Mouse (Mus musculus) ES-CJ7 (cell line): ENCODE measurements at regions not wholly inside any gene's neighbourhood (a gene's known extent, or its start where the extent isn't known, plus 50 kb on each side); places are given as distances from the start of the nearest gene placed in this dataset.
"Not testable (repeated sequence)": the region's sequence is repeated elsewhere in the genome, so short reads cannot be mapped to it uniquely, and the experiment has no call there.

Experiments used
- DNase-seq: peaks from one replicate; pipeline ENCODE4 v3.0.0; 2011; ENCODE audit warnings: low read depth, low spot score

DNA sequence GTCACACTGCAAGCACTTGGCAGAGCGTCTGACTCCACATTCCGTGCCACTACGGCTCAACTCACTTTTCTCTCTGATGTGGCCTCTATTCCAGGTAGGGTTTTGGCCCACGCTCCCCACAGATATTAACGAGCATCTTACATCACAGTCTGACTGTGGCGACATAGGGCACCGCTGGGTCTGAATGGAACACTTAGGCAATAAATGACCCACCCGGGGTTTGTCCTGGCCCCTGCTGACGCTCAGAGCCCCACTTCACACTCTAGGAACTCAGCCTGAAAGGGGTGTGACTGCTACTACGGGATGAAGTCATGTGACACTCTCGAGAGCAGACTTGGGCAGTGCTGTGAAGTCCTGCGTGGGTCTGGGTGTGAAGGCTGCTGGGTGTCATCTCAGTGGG, 475.9 kb downstream of the Zfp704 start:
- DNase-seq: no peak

GRCm38 (mm10) chr3:9132104-9132751, 477.7 kb downstream of the Zfp704 start:
- no peak for DNase-seq

GRCm38 (mm10) chr3:9131366-9131765, 478.5 kb downstream of the Zfp704 start:
- peak; percentile 69 for DNase-seq

- no peak for DNase-seq
Measured at GRCm38 (mm10) chr3:9128407-9128806, 481.5 kb downstream of the Zfp704 start.

DNA sequence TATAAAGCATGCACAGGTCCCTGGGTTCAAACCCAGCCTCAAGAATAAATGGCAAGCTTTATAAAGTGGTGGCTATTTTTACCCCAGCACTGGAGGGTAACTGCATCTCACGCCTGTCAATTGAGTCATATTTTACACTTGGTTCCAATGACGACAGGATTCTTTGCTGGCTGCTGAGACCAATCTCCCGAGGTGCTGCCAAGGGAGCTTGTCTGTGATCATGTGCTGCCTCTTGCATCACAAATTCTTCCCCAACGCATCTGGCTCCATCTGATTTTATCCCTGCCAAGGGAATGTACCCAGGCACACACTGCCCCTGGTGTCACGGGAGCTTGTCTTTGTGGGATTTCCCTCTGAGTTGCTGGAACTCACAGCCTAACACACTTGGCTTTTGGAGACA, 486.8 kb downstream of the Zfp704 start:
- no peak for DNase-seq

DNA sequence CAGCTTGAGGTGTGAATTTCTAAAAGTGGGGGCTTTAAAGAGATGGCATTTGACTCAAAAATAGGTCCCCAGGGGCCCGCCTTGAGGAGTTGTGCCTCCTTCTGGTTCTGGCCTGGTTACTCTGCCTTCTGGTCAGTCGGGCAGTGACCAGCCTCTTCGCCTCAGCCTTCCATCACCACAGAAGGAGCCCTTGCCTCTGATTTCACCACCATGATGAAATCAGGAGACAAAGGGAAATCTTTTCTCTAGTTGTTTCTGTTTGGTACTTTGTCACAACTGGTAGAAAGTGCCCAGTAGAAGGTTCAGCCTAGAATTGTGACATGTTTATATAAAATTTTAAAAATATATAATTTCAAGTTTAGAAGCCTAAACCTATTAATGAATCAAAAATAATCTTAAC, 492.0 kb downstream of the Zfp704 start:
- DNase-seq: no peak

DNA sequence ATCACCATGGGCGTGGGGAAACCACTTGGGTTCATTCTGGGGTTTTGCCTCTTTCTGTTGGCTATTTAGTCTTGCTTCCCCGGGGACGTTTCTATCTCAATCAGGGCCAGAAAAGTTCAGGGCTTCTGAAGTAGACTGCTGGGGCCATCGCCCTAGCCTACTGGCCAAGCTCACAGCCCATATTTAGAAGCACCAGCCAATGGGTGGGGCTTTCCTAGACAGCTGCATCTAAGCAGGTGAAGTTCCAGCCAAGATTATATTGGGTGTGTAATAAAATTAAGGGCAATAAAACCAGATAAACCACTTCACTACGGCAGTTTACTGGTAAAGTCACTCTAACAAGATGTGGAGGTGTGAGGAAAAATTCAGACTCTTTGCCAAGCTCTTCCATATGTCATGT, 496.5 kb downstream of the Zfp704 start:
- DNase-seq: no peak

GRCm38 (mm10) chr3:9110741-9111140, 499.1 kb downstream of the Zfp704 start:
- no peak for DNase-seq

GRCm38 (mm10) chr3:9109991-9110390, 499.9 kb downstream of the Zfp704 start:
- no peak for DNase-seq

DNA sequence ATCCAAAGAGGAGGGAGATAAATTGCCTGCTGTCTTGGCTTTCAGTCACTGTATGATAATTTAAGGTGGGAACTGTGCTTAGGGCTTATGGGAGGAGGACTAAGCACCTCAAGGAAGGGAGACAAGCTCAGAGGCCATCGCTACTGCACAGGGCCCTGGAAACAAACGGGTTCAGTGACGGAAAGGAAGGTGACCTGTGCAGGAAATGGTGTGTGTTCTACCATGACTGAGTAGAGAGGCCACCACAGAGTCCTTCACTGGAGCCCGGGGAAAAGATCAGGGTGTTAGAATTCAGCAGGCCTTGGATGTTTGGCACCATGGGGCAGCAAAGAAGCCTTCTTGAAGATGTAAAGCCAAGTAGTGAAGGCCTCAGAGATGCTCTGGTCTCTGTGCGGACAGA, 500.4 kb downstream of the Zfp704 start:
- DNase-seq: no peak

GRCm38 (mm10) chr3:9107766-9108410, 502.0 kb downstream of the Zfp704 start:
- peak; percentile 88 for DNase-seq

- peak; percentile 43 for DNase-seq
Measured at GRCm38 (mm10) chr3:9105191-9105926, 504.5 kb downstream of the Zfp704 start.

- peak; percentile 56 for DNase-seq
Measured at GRCm38 (mm10) chr3:9103456-9103855, 506.4 kb downstream of the Zfp704 start.

DNA sequence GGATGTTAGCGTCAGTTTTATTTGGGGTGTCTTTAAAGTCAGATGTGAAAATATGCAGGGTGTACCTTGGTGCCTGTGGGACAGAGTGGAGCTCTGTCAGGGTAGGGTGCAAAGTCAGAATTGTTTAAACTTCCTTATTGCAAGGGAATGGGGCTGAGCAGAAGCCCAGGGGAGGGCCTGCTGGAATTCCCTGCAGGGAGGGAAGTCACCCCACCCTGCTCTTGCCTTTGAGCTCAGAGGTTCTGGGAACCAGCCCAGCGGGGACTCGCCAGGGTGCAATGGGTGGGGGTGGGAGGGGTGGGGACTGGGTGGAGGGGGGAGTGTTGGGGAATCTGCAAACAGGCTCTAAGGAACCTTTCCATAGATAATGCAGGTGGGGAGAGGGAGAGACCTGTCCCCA, 508.6 kb downstream of the Zfp704 start:
- peak; percentile 66 for DNase-seq

- DNase-seq: peak; percentile 38
Measured at GRCm38 (mm10) chr3:9100761-9101160, 509.1 kb downstream of the Zfp704 start.

DNA sequence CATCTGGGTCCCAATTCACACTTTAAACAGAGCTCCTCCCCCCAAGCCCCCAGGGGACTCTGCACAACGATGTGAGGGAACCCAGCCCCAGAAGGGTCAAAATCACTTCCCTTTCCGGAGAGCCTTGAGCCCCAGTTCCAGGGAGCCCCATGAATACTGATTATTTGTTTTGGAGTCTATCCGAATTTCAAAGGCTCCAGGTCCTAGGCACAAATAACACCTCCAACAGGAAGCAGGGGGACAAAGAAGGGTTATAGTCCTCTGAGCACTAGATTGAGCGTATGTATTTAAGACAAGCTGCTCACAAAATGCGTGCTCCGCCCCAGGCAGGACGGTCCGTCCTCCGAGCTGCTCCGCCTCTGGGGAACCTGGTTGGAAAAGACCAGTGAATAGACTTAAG, 511.4 kb downstream of the Zfp704 start:
- peak; percentile 70 for DNase-seq

DNA sequence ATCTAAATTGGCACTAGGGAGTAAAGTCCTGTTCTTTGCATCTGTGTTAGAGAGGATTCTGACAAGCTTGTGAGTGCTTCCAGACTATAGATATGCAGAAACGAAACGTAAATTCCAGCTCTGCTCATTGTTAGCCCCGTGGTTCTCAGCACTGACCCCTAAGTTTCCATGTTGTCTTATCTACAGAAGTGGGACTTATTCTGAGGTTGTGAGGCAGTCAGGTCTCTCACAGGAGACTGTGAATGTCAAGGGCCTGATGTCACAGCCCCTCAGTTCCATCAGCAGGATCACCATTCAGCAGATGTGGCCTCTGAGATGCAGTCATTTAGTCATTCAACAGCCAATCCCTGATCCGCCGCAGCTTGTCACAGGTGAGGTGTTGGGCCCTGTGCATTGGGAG, 525.8 kb downstream of the Zfp704 start:
- DNase-seq: no peak

DNA sequence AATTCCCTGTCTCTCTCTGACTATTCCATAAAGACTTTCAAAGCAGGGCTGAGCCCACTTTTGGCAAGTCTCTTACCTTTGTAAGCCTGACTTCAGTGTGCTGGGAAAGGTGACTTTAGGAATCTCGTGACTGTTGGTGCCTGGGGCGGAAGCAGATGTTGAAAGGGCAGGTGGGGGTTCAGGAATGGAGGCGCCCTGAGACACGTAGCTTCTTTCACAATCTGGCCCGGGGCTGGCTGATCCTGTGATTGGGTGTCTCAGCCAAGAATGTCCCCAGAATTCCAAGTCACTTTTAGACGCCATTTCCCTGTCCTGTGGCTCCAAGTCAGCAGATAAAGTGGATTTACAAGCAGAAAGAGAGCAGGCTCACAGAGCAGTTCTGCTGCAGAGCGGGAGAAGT, 527.8 kb downstream of the Zfp704 start:
- DNase-seq: peak; percentile 88

DNA sequence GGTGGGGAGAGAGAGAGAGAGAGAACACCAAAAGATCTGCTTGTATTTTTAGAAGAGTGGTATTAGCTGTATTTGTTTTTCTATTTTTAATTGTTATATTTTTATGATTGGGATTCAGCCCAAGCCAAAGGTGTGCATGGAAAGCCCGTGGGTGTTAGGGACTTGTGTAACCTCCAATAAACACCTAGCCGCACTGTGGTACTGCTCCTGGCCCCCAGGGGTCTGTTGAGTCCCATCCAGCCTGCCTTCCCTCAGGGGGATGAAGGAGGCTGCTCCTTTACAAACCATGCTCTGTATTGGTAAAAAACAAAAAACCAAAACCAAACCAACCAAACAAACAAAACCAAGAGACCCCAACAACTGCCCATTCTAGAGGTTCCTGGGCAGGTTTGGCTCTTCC, 531.7 kb downstream of the Zfp704 start:
- DNase-seq: peak; percentile 66

DNA sequence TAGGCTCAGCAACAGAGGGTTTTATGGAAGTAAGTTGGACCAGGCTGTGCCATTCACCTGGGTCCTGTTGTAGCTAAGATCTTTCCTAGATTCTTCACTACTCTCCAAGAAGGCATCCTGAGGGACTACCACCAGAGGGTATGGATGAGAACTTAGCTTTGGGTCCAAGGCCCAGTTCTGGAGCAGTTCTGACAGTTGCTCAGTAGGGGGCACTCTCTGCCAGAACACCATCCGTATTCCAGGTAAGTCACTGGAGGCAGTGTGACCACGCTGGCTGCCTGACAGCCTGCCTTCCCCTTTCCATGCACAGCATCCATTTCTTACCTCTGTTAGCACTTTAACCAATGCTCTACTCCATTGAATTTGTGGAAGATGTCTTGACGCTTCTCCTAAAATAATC, 533.2 kb downstream of the Zfp704 start:
- peak; percentile 87 for DNase-seq

DNA sequence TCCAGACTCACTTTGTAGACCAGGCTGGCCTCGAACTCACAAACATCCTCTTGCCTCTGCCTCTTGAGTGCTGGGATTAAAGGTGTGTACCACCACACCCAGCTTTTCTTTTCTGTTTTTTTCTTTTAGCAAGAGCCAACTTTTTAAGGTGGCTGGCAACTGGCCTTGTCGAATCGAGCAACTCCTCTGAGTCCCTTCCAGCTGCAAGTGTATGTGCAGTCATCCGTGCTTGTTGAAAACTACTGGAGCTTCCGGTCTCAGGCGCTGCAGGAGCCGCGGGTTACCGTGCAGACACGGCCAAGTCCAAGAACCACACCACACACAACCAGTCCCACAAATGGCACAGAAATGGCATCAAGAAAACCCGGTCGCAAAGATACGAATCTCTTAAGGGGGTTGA, 537.4 kb downstream of the Zfp704 start:
- not testable (repeated sequence) for DNase-seq

DNA sequence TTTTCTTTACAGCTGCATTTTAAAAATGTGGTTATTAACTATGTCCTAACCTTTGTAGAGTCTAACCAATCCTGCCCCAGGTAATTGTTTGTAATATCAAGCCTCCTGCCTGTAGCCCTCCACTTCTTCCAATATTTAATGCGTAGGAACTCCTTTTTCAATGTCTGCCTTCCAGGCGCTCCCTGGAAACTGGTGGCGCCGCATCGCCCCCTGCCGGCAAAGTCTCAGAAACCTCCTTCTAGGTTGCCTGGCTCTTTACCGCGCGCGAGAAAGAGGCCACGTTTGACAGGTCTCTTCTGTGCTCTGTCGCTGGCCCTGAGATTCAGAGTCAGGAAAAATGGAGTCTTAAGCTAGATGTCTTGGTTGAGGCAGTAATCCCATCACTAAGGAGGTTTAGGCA, 542.8 kb downstream of the Zfp704 start:
- peak; percentile 74 for DNase-seq

DNA sequence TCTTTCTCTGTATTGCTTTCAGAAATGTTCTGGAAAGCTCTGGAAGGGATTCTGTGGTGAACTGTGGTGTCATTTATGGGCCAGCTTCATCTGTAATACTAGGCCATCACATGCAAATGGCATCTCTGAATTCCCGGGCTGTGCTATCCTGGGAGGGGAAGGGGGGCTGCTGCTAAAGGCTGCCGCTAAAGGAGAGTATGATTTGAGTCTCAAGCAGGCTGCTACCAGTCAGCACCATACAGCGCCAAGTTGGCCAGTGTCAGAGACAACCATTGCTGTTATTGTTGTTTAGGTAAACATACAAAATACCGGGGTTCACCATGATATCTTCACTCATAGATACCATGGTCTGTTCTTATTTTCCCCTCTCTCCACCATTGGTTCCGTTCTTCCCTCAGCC, 543.5 kb downstream of the Zfp704 start:
- no peak for DNase-seq
